Mouse (Mus musculus) heart, embryonic 15.5 days (tissue): ENCODE measurements around the gene Rfwd3. TPM values are rescaled to one million over a fixed set of nuclear protein-coding genes. Genes with fewer than 3 reads are reported as not detected.
A peak's percentile ranks its signal among the peaks of the same experiment; 100 is the strongest.
"Not testable (repeated sequence)": the region's sequence is repeated elsewhere in the genome, so short reads cannot be mapped to it uniquely, and the experiment has no call there.

ENCODE experiments used
- ATAC-seq: fragments of 200-750 bp; cut with Nextera tagmentation; replicated peaks from 2 replicates; pipeline ENCODE4 v1.8.0; 2017; ENCODE audit warnings: low read depth, moderate TSS enrichment; ENCODE audit not compliant: insufficient number of reproducible peaks, insufficient read depth, low FRiP score
- H3K27ac ChIP-seq: fragments of 300-500 bp; sonication (generic); 2 replicates; pipeline ENCODE4 v1.5.1; 2015; ENCODE audit warnings: mild to moderate bottlenecking, inconsistent platforms
- H3K27me3 ChIP-seq: fragments of 300-500 bp; sonication (generic); 2 replicates; pipeline ENCODE4 v1.6.1; 2015; ENCODE audit warnings: inconsistent platforms
- H3K36me3 ChIP-seq: fragments of 300-500 bp; sonication (generic); 2 replicates; pipeline ENCODE4 v1.6.1; 2015; ENCODE audit warnings: mild to moderate bottlenecking, inconsistent platforms
- H3K4me1 ChIP-seq: fragments of 300-500 bp; sonication (generic); replicated peaks from 2 replicates; pipeline ENCODE4 v1.6.1; 2015; ENCODE audit warnings: inconsistent platforms
- H3K4me2 ChIP-seq: fragments of 300-500 bp; sonication (generic); 2 replicates; pipeline ENCODE4 v1.6.1; 2015; ENCODE audit warnings: inconsistent platforms, mild to moderate bottlenecking, moderate library complexity
- H3K4me3 ChIP-seq: fragments of 300-500 bp; sonication (generic); 2 replicates; pipeline ENCODE4 v1.5.1; 2015; ENCODE audit warnings: mild to moderate bottlenecking, inconsistent platforms
- H3K9ac ChIP-seq: fragments of 300-500 bp; sonication (generic); 2 replicates; pipeline ENCODE4 v1.6.1; 2015; ENCODE audit warnings: mild to moderate bottlenecking, inconsistent platforms
- H3K9me3 ChIP-seq: fragments of 300-500 bp; sonication (generic); replicated peaks from 2 replicates; pipeline ENCODE4 v1.6.1; 2016; ENCODE audit warnings: inconsistent platforms
- WGBS: fragments of 180-500 bp; shearing (Covaris S2); methylation state at CpG from one replicate; pipeline ENCODE4 v1.1.7; 2015; ENCODE audit warnings: mixed read lengths; 5-methylcytosine and 5-hydroxymethylcytosine counted together
- polyA plus RNA-seq: library from polyadenylated mRNA; unstranded; fragments of >200 nt; fragmentation: Nextera tagmentation; extraction: Ambion mirVana; gene quantifications from 2 replicates; pipeline ENCODE4 v1.2.1, GENCODE M21; 2015

Rfwd3 gene
- 28.8 and 38.9 TPM in 2 replicates for polyA plus RNA-seq

DNA sequence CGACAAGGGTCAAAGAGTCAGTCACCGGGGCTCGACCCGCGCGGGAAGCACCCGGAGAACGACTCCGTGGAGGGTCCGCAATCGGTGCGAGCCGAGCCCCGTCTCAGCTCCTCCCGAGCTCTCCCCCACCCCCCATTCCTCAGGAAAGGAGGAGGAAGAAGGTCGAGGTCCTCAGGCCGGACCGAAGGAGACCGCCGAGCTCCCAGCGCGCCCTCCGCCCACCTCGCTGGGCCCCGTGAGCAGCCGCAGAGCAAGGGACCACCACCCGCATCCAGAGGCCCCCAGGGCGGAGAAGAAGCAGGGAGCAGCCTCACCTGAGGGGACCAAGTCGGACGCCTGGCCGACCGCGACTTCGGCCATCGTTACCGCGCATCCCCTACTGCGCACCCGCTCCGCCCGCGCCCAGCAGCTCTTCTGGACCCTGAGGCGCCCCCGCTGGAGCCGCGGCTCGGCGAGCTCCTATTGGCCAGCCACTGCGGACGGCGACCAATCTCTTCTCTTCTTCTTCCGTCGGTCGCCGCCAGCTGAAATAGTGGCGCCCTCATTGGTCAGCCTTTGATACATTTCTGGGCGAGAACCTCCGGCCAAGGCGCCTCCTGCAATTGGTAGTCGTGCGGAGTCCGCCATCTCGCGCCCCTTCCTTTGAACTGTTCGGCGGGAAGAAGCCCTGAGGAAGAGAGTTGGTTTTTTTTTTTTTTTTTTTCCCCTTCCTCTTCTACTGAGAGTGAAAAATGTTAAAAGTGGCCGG, at the start of gene Rfwd3:
Rfwd3 (minus strand) TSS at position 402 of the 748 bp plus-strand sequence.
- H3K27ac ChIP-seq: peak within 1 kb of the TSS; percentile 89
- WGBS: under 1% methylated on average over 62 of the region's 67 CpGs

DNA sequence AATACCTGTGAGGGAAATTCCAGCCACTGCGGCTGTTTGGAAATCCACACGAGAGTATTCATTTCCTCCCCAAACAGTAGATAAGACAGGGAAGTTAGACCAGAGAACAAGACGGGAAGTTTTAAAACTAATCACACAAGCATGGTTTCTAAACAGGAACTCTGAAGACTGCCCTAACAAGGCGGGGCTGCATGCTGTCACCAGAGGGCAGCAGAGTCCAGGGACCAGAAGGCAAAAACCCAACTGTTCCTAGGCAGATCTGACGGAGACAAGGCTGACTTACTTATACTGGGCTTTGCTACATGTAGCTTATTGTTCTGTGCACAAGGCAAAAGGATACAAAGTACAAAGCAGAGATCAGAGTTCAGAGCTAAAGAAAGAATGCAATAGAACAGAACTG, 43.2 kb upstream of the Rfwd3 start:
- H3K9me3 ChIP-seq: no peaks in the 10 kb centered on the region
- no peak overlapping the region for H3K4me3 ChIP-seq
- H3K36me3 ChIP-seq: no peaks in the 10 kb centered on the region
- WGBS: 10% methylated on average over 5 of the region's 5 CpGs
- H3K4me1 ChIP-seq: peaks cover 2% of the 10 kb centered on the region
- no peak overlapping the region for H3K9ac ChIP-seq
- no peak for ATAC-seq
- no peak overlapping the region for H3K4me2 ChIP-seq
- no peak overlapping the region for H3K27ac ChIP-seq
- H3K27me3 ChIP-seq: 0 out of 2 replicates have a peak, but pooled peaks cover 3% of the 10 kb centered on the region

More for the DNA sequence above, at the start of gene Rfwd3:
- peak; percentile 99 for ATAC-seq
- H3K4me2 ChIP-seq: peak within 1 kb of the TSS; percentile 64
- H3K9me3 ChIP-seq: no peaks in the 10 kb centered on the region
- H3K27me3 ChIP-seq: no peaks in the 10 kb centered on the region
- peaks cover 13% of the 10 kb centered on the region for H3K36me3 ChIP-seq
- peaks cover 9% of the 10 kb centered on the region for H3K4me1 ChIP-seq
- H3K4me3 ChIP-seq: peak within 1 kb of the TSS; percentile 68
- peak within 1 kb of the TSS; percentile 78 for H3K9ac ChIP-seq

- WGBS: 68% methylated on average over 3 of the region's 3 CpGs
Measured at GRCm38 (mm10) chr8:111340186-111340585, 40.2 kb upstream of the Rfwd3 start.

GRCm38 (mm10) chr8:111338370-111339208, 38.6 kb upstream of the Rfwd3 start:
- ATAC-seq: no peak
- H3K27ac ChIP-seq: peak overlapping the region; percentile 44; the same call in 1 of the 2 replicates
- peaks cover 9% of the 10 kb centered on the region for H3K4me1 ChIP-seq
- H3K27me3 ChIP-seq: no peaks in the 10 kb centered on the region
- no peaks in the 10 kb centered on the region for H3K36me3 ChIP-seq
- 0 out of 2 replicates have a peak overlapping the region, but pooled peaks have one; percentile 60 for H3K9ac ChIP-seq
- peak overlapping the region; percentile 94 for H3K4me2 ChIP-seq
- peak overlapping the region; percentile 64 for H3K4me3 ChIP-seq
- H3K9me3 ChIP-seq: no peaks in the 10 kb centered on the region
- WGBS: 32% methylated on average over 12 of the region's 12 CpGs

More at GRCm38 (mm10) chr8:111340186-111340585, 40.2 kb upstream of the Rfwd3 start:
- H3K27me3 ChIP-seq: 0 out of 2 replicates have a peak, but pooled peaks cover 3% of the 10 kb centered on the region
- H3K36me3 ChIP-seq: no peaks in the 10 kb centered on the region
- peaks cover 9% of the 10 kb centered on the region for H3K4me1 ChIP-seq
- no peak overlapping the region for H3K27ac ChIP-seq
- no peaks in the 10 kb centered on the region for H3K9me3 ChIP-seq
- H3K4me3 ChIP-seq: no peak overlapping the region
- H3K4me2 ChIP-seq: no peak overlapping the region
- no peak for ATAC-seq
- H3K9ac ChIP-seq: no peak overlapping the region

GRCm38 (mm10) chr8:111337890-111338347, 37.9 kb upstream of the Rfwd3 start, which contains the start of gene Mlkl:
Gene Mlkl, minus strand, starts transcription at chr8:111338177.
- peak within 1 kb of the TSS; percentile 64 for H3K4me3 ChIP-seq
- peaks cover 9% of the 10 kb centered on the region for H3K4me1 ChIP-seq
- no peaks in the 10 kb centered on the region for H3K36me3 ChIP-seq
- under 1% methylated on average over 29 of the region's 29 CpGs for WGBS
- no peaks in the 10 kb centered on the region for H3K27me3 ChIP-seq
- H3K9me3 ChIP-seq: no peaks in the 10 kb centered on the region
- peak within 1 kb of the TSS; percentile 60 for H3K9ac ChIP-seq
- H3K4me2 ChIP-seq: peak within 1 kb of the TSS; percentile 94
- peak within 1 kb of the TSS; percentile 44 for H3K27ac ChIP-seq
- peak; percentile 66 for ATAC-seq

DNA sequence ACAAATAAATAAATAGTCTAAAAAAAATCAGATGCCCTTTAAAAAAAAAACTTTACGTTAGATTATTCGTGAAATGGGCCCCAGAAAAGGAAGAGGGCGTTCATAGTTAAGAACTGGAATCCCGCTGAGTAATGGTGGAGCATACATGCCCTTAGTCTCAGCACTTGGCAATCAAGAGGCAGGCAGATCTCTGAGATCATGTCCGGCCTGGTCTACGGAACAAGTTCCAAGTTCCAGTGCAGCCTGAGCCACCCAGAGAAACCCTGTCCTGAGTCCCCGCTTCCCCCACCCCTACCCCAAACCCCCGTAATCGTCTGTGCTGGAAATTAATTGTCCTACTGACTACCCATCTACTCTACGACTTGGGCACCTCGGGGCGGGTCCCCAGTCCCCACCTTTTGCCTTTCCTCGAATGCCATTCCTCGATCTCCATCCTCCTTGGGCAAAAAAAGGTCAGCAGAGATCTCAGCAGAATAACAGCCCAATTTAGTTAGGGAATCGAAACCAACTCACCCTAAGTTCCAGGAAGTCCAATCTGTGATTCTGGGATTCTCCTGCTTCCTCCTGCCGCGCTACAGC, 37.4 kb upstream of the Rfwd3 start:
- H3K27me3 ChIP-seq: no peaks in the 10 kb centered on the region
- no peaks in the 10 kb centered on the region for H3K36me3 ChIP-seq
- H3K9me3 ChIP-seq: no peaks in the 10 kb centered on the region
- H3K4me3 ChIP-seq: peak overlapping the region; percentile 64
- WGBS: 26% methylated on average over 17 of the region's 17 CpGs
- H3K4me1 ChIP-seq: peaks cover 9% of the 10 kb centered on the region
- peak overlapping the region; percentile 94 for H3K4me2 ChIP-seq
- no peak for ATAC-seq
- no peak overlapping the region; the same call in 1 of the 2 replicates for H3K27ac ChIP-seq
- peak overlapping the region; percentile 60 for H3K9ac ChIP-seq

GRCm38 (mm10) chr8:111336692-111337091, 36.7 kb upstream of the Rfwd3 start:
- no peaks in the 10 kb centered on the region for H3K36me3 ChIP-seq
- H3K4me2 ChIP-seq: peak overlapping the region; percentile 94; the same call in 1 of the 2 replicates
- H3K4me3 ChIP-seq: no peak overlapping the region
- H3K4me1 ChIP-seq: peaks cover 9% of the 10 kb centered on the region
- 79% methylated on average over 4 of the region's 4 CpGs for WGBS
- H3K27me3 ChIP-seq: no peaks in the 10 kb centered on the region
- H3K27ac ChIP-seq: no peak overlapping the region
- H3K9ac ChIP-seq: no peak overlapping the region
- no peaks in the 10 kb centered on the region for H3K9me3 ChIP-seq
- ATAC-seq: no peak

DNA sequence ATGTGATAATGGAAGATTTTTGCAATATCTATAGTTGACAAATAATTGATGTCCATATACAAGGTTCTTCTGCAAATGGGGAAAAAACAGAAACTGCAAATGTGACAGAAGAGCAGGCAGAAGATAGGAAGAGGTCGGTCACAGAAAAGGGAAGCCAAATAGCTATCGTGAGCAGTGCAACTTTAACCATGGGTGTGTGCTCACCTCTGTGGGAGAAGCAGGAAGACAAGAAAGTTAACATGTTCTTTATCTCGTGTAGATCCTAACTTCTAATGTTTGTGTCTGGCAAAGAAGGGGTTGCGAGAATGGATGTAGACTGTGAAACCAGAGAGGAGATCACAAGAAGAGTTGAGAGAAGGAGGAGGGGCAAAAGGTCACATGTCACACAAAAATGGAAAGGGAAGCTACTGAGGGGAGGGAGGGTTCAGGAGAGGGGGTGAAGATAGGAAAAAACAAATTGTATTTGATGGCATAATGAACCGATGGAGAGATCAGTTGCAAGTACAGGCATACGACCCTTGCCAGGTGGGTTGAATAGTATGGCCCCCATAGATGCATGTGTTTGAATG, 25.3 kb upstream of the Rfwd3 start:
- H3K27me3 ChIP-seq: no peaks in the 10 kb centered on the region

DNA sequence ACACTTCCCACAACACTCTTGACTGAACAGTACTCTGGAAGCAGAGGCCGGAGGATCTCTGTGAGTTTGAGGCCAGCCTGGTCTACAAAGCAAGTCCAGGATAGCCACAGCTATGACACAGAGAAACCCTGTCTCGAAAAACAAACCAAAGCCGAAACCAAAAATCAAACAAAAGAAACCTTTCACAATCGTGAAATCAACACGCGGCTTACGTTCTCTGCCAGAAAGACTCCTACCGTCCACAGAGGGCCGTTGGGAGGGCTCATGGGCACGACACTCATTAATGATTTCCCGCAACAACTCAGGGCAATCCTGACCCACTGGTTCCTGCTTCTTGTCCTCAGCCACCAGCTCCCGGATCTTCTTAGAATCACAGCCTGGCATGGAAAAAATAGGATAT, 14.7 kb upstream of the Rfwd3 start:
- Histone ChIP-seq H3K4me1 (no peaks in the 10 kb centered on the region), H3K36me3 (no peaks in the 10 kb centered on the region), H3K4me2 (no peak overlapping the region), H3K27me3 (0 out of 2 replicates have a peak, but pooled peaks cover 3% of the 10 kb centered on the region), H3K9me3 (no peaks in the 10 kb centered on the region), H3K9ac (no peak overlapping the region), H3K27ac (no peak overlapping the region), H3K4me3 (no peak overlapping the region)
- 85% methylated on average over 12 of the region's 12 CpGs for WGBS
- no peak for ATAC-seq

More for the DNA sequence above, 25.3 kb upstream of the Rfwd3 start:
- 74% methylated on average over 6 of the region's 6 CpGs for WGBS
- ATAC-seq: no peak
- H3K4me1 ChIP-seq: no peaks in the 10 kb centered on the region
- no peaks in the 10 kb centered on the region for H3K36me3 ChIP-seq
- H3K27ac ChIP-seq: no peak overlapping the region
- no peak overlapping the region for H3K4me3 ChIP-seq
- no peaks in the 10 kb centered on the region for H3K9me3 ChIP-seq
- H3K4me2 ChIP-seq: no peak overlapping the region
- H3K9ac ChIP-seq: no peak overlapping the region

GRCm38 (mm10) chr8:111313961-111314360, 13.9 kb upstream of the Rfwd3 start:
- H3K4me3 ChIP-seq, H3K27ac ChIP-seq, H3K36me3 ChIP-seq, H3K4me1 ChIP-seq, H3K4me2 ChIP-seq, ATAC-seq, H3K9me3 ChIP-seq, H3K27me3 ChIP-seq, H3K9ac ChIP-seq: not testable (repeated sequence)
- 85% methylated on average over 6 of the region's 6 CpGs for WGBS
